Mouse (Mus musculus): ENCODE results near the gene Mtx2. TPM values are rescaled to one million over a fixed set of nuclear protein-coding genes. Genes with fewer than 3 reads are reported as not detected.

Gene Mtx2
- polyA plus RNA-seq (2015; fragmentation: Nextera tagmentation; extraction: Ambion mirVana), result 139 and 154 TPM in 2 replicates

- H3K27me3 ChIP-seq (replicated peaks), result no peaks in the 10 kb centered on the region
- WGBS, result under 1% methylated on average over 74 of the region's 74 CpGs
Measured at GRCm38 (mm10) chr2:74825730-74826430, at the start of gene Mtx2. Gene Mtx2, plus strand, starts transcription at chr2:74825803.

GRCm38 (mm10) chr2:74777536-74778275 is 47.9 kb upstream of the Mtx2 start:
- H3K9me3 ChIP-seq, result no peaks in the 10 kb centered on the region
- H3K4me3 ChIP-seq, result no peak overlapping the region
- no peak for ATAC-seq (replicated peaks)
- H3K27me3 ChIP-seq (replicated peaks), result no peaks in the 10 kb centered on the region
- H3K9ac ChIP-seq, result no peak overlapping the region
- H3K27ac ChIP-seq, result no peak overlapping the region
- 68% methylated on average over 13 of the region's 13 CpGs for WGBS
- H3K4me1 ChIP-seq, result no peaks in the 10 kb centered on the region
- no peaks in the 10 kb centered on the region for H3K36me3 ChIP-seq (replicated peaks)
- no peak overlapping the region for H3K4me2 ChIP-seq

More at GRCm38 (mm10) chr2:74825730-74826430, at the start of gene Mtx2:
- no peaks in the 10 kb centered on the region for H3K36me3 ChIP-seq (replicated peaks)
- peak within 1 kb of the TSS; percentile 84 for H3K27ac ChIP-seq
- peak within 1 kb of the TSS; percentile 91 for H3K9ac ChIP-seq
- peaks cover 7% of the 10 kb centered on the region; the same call in 1 of the 2 replicates for H3K4me1 ChIP-seq
- ATAC-seq (replicated peaks), result peak; percentile 98
- peak within 1 kb of the TSS; percentile 94 for H3K4me3 ChIP-seq
- H3K9me3 ChIP-seq, result no peaks in the 10 kb centered on the region
- H3K4me2 ChIP-seq, result peak within 1 kb of the TSS; percentile 89

GRCm38 (mm10) chr2:74781386-74781785 is 44.2 kb upstream of the Mtx2 start:
- Histone ChIP-seq H3K36me3 (replicated peaks) (no peaks in the 10 kb centered on the region), H3K27ac (no peak overlapping the region), H3K9ac (no peak overlapping the region), H3K27me3 (replicated peaks) (no peaks in the 10 kb centered on the region), H3K4me2 (no peak overlapping the region), H3K4me3 (no peak overlapping the region), H3K9me3 (no peaks in the 10 kb centered on the region), H3K4me1 (no peaks in the 10 kb centered on the region)
- WGBS, result 89% methylated on average over 5 of the region's 5 CpGs
- no peak for ATAC-seq (replicated peaks)

GRCm38 (mm10) chr2:74795531-74795930 is 30.1 kb upstream of the Mtx2 start:
- Histone ChIP-seq H3K9ac (no peak overlapping the region), H3K4me2 (no peak overlapping the region), H3K4me1 (no peaks in the 10 kb centered on the region), H3K27me3 (replicated peaks) (no peaks in the 10 kb centered on the region), H3K27ac (no peak overlapping the region), H3K36me3 (replicated peaks) (no peaks in the 10 kb centered on the region), H3K4me3 (no peak overlapping the region), H3K9me3 (no peaks in the 10 kb centered on the region)
- no peak for ATAC-seq (replicated peaks)
- WGBS, result 62% methylated on average over 7 of the region's 7 CpGs

GRCm38 (mm10) chr2:74808431-74808830 is 17.2 kb upstream of the Mtx2 start:
- Histone ChIP-seq H3K27me3 (replicated peaks) (no peaks in the 10 kb centered on the region), H3K4me2 (no peak overlapping the region), H3K9ac (no peak overlapping the region), H3K4me3 (no peak overlapping the region), H3K9me3 (no peaks in the 10 kb centered on the region), H3K4me1 (no peaks in the 10 kb centered on the region), H3K27ac (no peak overlapping the region), H3K36me3 (replicated peaks) (no peaks in the 10 kb centered on the region)
- 84% methylated on average over 5 of the region's 5 CpGs for WGBS
- ATAC-seq (replicated peaks), result no peak

- H3K36me3 ChIP-seq (replicated peaks), result no peaks in the 10 kb centered on the region
- no peak overlapping the region for H3K27ac ChIP-seq
- WGBS, result 75% methylated on average over 5 of the region's 5 CpGs
- no peak overlapping the region for H3K9ac ChIP-seq
- H3K4me2 ChIP-seq, result no peak overlapping the region
- H3K4me1 ChIP-seq, result peaks cover 7% of the 10 kb centered on the region; the same call in 1 of the 2 replicates
- no peak overlapping the region for H3K4me3 ChIP-seq
- H3K9me3 ChIP-seq, result no peaks in the 10 kb centered on the region
- H3K27me3 ChIP-seq (replicated peaks), result no peaks in the 10 kb centered on the region
- no peak for ATAC-seq (replicated peaks)
Measured at GRCm38 (mm10) chr2:74822654-74823053, 2.9 kb upstream of the Mtx2 start.

- 73% methylated on average over 3 of the region's 3 CpGs for WGBS
- peak; percentile 57 for ATAC-seq (replicated peaks)
- H3K4me1 ChIP-seq, result peaks cover 7% of the 10 kb centered on the region; the same call in 1 of the 2 replicates
Measured at GRCm38 (mm10) chr2:74825371-74825729, 253 bp upstream of the Mtx2 start.

GRCm38 (mm10) chr2:74846992-74847391 is 21.4 kb downstream of the Mtx2 start:
- H3K9me3 ChIP-seq, result no peaks in the 10 kb centered on the region
- H3K4me3 ChIP-seq, result no peak overlapping the region
- H3K4me2 ChIP-seq, result no peak overlapping the region
- no peaks in the 10 kb centered on the region for H3K36me3 ChIP-seq (replicated peaks)
- no peak for ATAC-seq (replicated peaks)
- no peaks in the 10 kb centered on the region for H3K4me1 ChIP-seq
- H3K27me3 ChIP-seq (replicated peaks), result no peaks in the 10 kb centered on the region
- H3K27ac ChIP-seq, result no peak overlapping the region
- no peak overlapping the region for H3K9ac ChIP-seq
- WGBS, result 88% methylated on average over 5 of the region's 5 CpGs

More at GRCm38 (mm10) chr2:74825371-74825729, 253 bp upstream of the Mtx2 start:
- Histone ChIP-seq H3K9me3 (no peaks in the 10 kb centered on the region), H3K9ac (peak overlapping the region; percentile 91), H3K27me3 (replicated peaks) (no peaks in the 10 kb centered on the region), H3K36me3 (replicated peaks) (no peaks in the 10 kb centered on the region), H3K27ac (peak overlapping the region; percentile 84), H3K4me3 (peak overlapping the region; percentile 94), H3K4me2 (peak overlapping the region; percentile 89)

- Histone ChIP-seq H3K4me2 (no peak overlapping the region), H3K9ac (no peak overlapping the region), H3K4me3 (no peak overlapping the region), H3K36me3 (replicated peaks) (no peaks in the 10 kb centered on the region), H3K27ac (no peak overlapping the region), H3K27me3 (replicated peaks) (no peaks in the 10 kb centered on the region), H3K9me3 (no peaks in the 10 kb centered on the region), H3K4me1 (no peaks in the 10 kb centered on the region)
- WGBS, result 72% methylated on average over 2 of the region's 2 CpGs
- ATAC-seq (replicated peaks), result no peak
Measured at GRCm38 (mm10) chr2:74847516-74847915, 21.9 kb downstream of the Mtx2 start.

GRCm38 (mm10) chr2:74850036-74850435 is 24.4 kb downstream of the Mtx2 start:
- no peaks in the 10 kb centered on the region for H3K36me3 ChIP-seq (replicated peaks)
- WGBS, result 68% methylated on average over 1 of the region's 1 CpGs
- no peak overlapping the region for H3K4me3 ChIP-seq
- H3K27ac ChIP-seq, result no peak overlapping the region
- ATAC-seq (replicated peaks), result no peak
- no peaks in the 10 kb centered on the region for H3K27me3 ChIP-seq (replicated peaks)
- H3K9me3 ChIP-seq, result no peaks in the 10 kb centered on the region
- no peak overlapping the region for H3K9ac ChIP-seq
- no peaks in the 10 kb centered on the region for H3K4me1 ChIP-seq
- no peak overlapping the region for H3K4me2 ChIP-seq

- Histone ChIP-seq H3K4me3 (no peak overlapping the region), H3K9ac (no peak overlapping the region), H3K27ac (no peak overlapping the region), H3K9me3 (no peaks in the 10 kb centered on the region), H3K4me1 (no peaks in the 10 kb centered on the region), H3K36me3 (replicated peaks) (no peaks in the 10 kb centered on the region), H3K27me3 (replicated peaks) (no peaks in the 10 kb centered on the region), H3K4me2 (no peak overlapping the region)
- ATAC-seq (replicated peaks), result no peak
- WGBS, result 96% methylated on average over 1 of the region's 1 CpGs
Measured at GRCm38 (mm10) chr2:74862070-74862476, 36.5 kb downstream of the Mtx2 start.

GRCm38 (mm10) chr2:74865414-74865813 is 39.8 kb downstream of the Mtx2 start:
- Histone ChIP-seq H3K4me1 (no peaks in the 10 kb centered on the region), H3K27ac (no peak overlapping the region), H3K9me3 (no peaks in the 10 kb centered on the region), H3K36me3 (replicated peaks) (no peaks in the 10 kb centered on the region), H3K27me3 (replicated peaks) (no peaks in the 10 kb centered on the region), H3K4me3 (no peak overlapping the region), H3K9ac (no peak overlapping the region), H3K4me2 (no peak overlapping the region)
- no peak for ATAC-seq (replicated peaks)

Measured in midbrain, embryonic 15.5 days (tissue).